Mouse (Mus musculus) olfactory bulb, adult 2 months (tissue): ENCODE results near the gene Rpl18.

Experiments
- CTCF ChIP-seq: fragments of 200-500 bp; IDR thresholded peaks from 2 replicates; pipeline ENCODE4 v1.5.1; 2012; ENCODE audit warnings: low read depth, mild to moderate bottlenecking, low read length, moderate library complexity; ENCODE audit not compliant: insufficient read depth
- POLR2A ChIP-seq: fragments of 200-500 bp; IDR thresholded peaks from 2 replicates; pipeline ENCODE4 v1.6.1; 2012; ENCODE audit warnings: mild to moderate bottlenecking, low read depth, low read length, moderate library complexity; ENCODE audit not compliant: insufficient read depth

- no peak for TF ChIP-seq POLR2A
- TF ChIP-seq CTCF = no peak
Observed at GRCm38 (mm10) chr7:45713396-45713795, 1.9 kb upstream of the Rpl18 start.
